In the genomic region with DNA sequence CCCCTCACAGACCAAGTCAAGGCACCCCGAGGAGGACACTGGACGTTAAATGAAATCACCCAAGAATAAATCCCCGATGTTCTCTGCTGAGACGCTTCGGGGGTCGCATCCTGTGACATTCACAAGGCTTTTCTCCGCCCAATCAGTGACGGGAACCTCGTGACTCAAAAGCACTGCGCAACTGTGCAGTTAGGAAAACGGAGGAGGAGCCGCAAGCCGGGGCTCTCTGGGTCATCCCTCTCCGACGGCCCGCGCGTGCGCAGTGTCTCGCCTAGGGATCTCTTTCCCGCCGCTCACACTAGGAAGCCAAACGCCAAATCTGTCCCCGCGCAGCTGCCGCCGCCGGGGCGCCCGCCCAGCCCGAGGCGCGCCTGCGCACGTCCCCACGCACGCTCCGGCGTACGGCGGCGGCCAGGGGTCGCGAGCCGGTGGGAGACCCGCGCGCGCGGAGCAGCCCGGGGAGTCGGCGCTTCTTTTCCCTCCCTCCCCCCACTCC, we compare ENCODE assay signal across 8 mouse cellular contexts. TPM values are rescaled to one million over a fixed set of nuclear protein-coding genes. Genes with fewer than 3 reads are reported as not detected.
DNase-seq lines count a peak whose midpoint lies in the region; ATAC-seq lines count a peak whose summit lies in the region.

A gene (plus strand): TSS at position 363 of the 496 bp plus-strand sequence.

- peak; percentile 100 for DNase-seq in adipocyte (ENCODE audit: low spot score)
- peak; percentile 98 for DNase-seq in embryo, embryonic 10 days (ENCODE audit: low spot score)
- peak; percentile 98 for DNase-seq in gastrocnemius, postnatal 10 days
- DNase-seq in induced T-regulatory cell, adult 2 months (ENCODE audit: low read depth) = peak; percentile 99
- peak; percentile 97 to 98 for DNase-seq in left cerebral cortex, adult 9 months (ENCODE audit: low spot score in 2 of 2)
- DNase-seq in right cerebral cortex, postnatal 14 days = peak; percentile 99
- peak; percentile 94 to 98 for DNase-seq in urinary bladder, postnatal 36 days (ENCODE audit: low spot score in 2 of 2)

- peak; percentile 94 for ATAC-seq in megakaryocyte progenitor cell, adult 5-6 weeks (replicated peaks; ENCODE audit: poor library complexity)

RNA-seq across cellular contexts. Expression of the gene that starts here (rescaled TPM):
- 10 to 100 TPM; 25.1 to 28.3 TPM for total RNA-seq in gastrocnemius, postnatal 10 days (2021)
- total RNA-seq in megakaryocyte progenitor cell, adult 5-6 weeks (2015) = 40.1 and 41.7 TPM in 2 replicates
- 11.6 and 12.0 TPM in 2 replicates for total RNA-seq in megakaryocyte progenitor cell, adult 5-6 weeks (2017)

Comparison
In these comparisons a context has a peak if more than half of its experiments do, and no peak if none do; other contexts are left out.
1. Peak in every context shown above with its lines: DNase-seq and ATAC-seq.